Mouse (Mus musculus) small intestine, adult 2 months (tissue): ENCODE measurements around the gene Arl2.
A peak's percentile ranks its signal among the peaks of the same experiment; 100 is the strongest.

Experiments used
- CTCF ChIP-seq: fragments of 200-500 bp; IDR thresholded peaks from 2 replicates; pipeline ENCODE4 v1.5.1; 2012; ENCODE audit warnings: low read depth, mild to moderate bottlenecking, control low read depth, inconsistent platforms, low read length, moderate library complexity, mixed read lengths; ENCODE audit not compliant: insufficient replicate concordance, insufficient read length; ENCODE audit errors: extremely low read depth
- POLR2A ChIP-seq: fragments of 200-500 bp; IDR thresholded peaks from 2 replicates; pipeline ENCODE4 v1.6.1; 2012; ENCODE audit warnings: low read depth, mild to moderate bottlenecking, control low read depth, inconsistent platforms, low read length, moderate library complexity

- TF ChIP-seq CTCF (peak; percentile 54; the same call in 1 of the 2 replicates), POLR2A (no peak)
Observed at GRCm38 (mm10) chr19:6166750-6167149, 25.4 kb upstream of the Arl2 start.
